Mouse (Mus musculus): ENCODE results near the gene Lyl1. TPM values are rescaled to one million over a fixed set of nuclear protein-coding genes. Genes with fewer than 3 reads are reported as not detected.

Gene Lyl1
- polyA plus RNA-seq, 1 experiment from 2014 or later: 4.8 TPM

DNA sequence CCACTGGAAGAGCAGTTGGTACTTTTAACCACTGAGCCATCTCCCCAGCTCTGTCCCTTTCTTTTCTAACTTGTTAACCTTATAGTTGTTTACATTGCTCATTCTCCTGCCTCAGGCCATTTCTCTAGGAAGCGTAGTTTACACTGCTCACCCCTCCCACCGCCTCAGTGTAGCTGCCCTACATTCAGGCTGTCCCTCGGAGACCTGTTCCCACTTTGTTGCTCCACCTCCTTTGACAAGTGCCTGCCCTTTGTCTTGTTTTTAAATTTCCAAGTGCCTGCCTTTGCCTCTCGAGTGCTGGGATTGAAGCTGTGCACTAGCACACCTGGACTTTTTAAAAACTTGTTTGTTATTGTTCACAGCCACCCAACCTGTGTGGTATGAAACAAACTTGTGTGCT is 7.9 kb upstream of the Lyl1 start:
- Histone ChIP-seq H3K27ac (replicated peaks; ENCODE audit: low read depth, low read length) (no peak overlapping the region), H3K4me1 (ENCODE audit: control insufficient read depth, insufficient read depth, low read length) (peaks cover 8% of the 10 kb centered on the region; the same call in 1 of the 2 replicates), H3K9me3 (ENCODE audit: control insufficient read depth, low read length) (no peaks in the 10 kb centered on the region), H3K4me2 (ENCODE audit: low read depth, severe bottlenecking) (no peak overlapping the region), H3K36me3 (ENCODE audit: control insufficient read depth, insufficient read depth, low read length) (peaks cover 20% of the 10 kb centered on the region), H3K27me3 (ENCODE audit: control insufficient read depth, insufficient read depth, low read length) (no peaks in the 10 kb centered on the region), H3K4me3 (ENCODE audit: low read depth, low read length) (no peak overlapping the region), H3K9ac (ENCODE audit: low read length) (no peak overlapping the region)
- WGBS: 75% methylated on average over 4 of the region's 4 CpGs
- ATAC-seq (ENCODE audit: insufficient number of reproducible peaks, low FRiP score, low TSS enrichment, low read depth): no peak
- no peak for DNase-seq (ENCODE audit: low spot score)

DNA sequence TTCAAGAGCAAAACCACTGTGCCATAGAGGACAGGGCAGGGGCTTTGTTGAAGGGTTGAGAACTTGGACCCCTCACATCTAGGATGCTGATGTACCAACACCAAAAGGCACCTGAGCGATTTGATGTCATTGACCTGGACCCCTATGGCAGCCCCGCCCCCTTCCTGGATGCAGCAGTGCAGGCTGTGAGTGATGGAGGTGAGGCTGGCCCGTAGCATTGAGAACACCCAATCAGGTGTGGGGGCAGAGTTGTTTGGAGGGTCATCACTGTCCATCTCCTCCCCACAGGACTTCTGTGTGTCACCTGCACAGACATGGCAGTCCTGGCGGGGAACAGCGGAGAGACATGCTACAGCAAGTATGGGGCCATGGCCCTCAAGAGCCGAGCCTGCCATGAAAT is 6.1 kb upstream of the Lyl1 start:
- Histone ChIP-seq H3K4me2 (ENCODE audit: low read depth, severe bottlenecking) (no peak overlapping the region), H3K9me3 (ENCODE audit: control insufficient read depth, low read length) (no peaks in the 10 kb centered on the region), H3K27me3 (ENCODE audit: control insufficient read depth, insufficient read depth, low read length) (no peaks in the 10 kb centered on the region), H3K4me1 (ENCODE audit: control insufficient read depth, insufficient read depth, low read length) (0 out of 2 replicates have a peak, but pooled peaks cover 3% of the 10 kb centered on the region), H3K36me3 (ENCODE audit: control insufficient read depth, insufficient read depth, low read length) (peaks cover 25% of the 10 kb centered on the region), H3K4me3 (ENCODE audit: low read depth, low read length) (no peak overlapping the region), H3K27ac (replicated peaks; ENCODE audit: low read depth, low read length) (no peak overlapping the region), H3K9ac (ENCODE audit: low read length) (no peak overlapping the region)
- 92% methylated on average over 6 of the region's 6 CpGs for WGBS
- ATAC-seq (ENCODE audit: insufficient number of reproducible peaks, low FRiP score, low TSS enrichment, low read depth) (no peak), DNase-seq (ENCODE audit: low spot score) (no peak)

DNA sequence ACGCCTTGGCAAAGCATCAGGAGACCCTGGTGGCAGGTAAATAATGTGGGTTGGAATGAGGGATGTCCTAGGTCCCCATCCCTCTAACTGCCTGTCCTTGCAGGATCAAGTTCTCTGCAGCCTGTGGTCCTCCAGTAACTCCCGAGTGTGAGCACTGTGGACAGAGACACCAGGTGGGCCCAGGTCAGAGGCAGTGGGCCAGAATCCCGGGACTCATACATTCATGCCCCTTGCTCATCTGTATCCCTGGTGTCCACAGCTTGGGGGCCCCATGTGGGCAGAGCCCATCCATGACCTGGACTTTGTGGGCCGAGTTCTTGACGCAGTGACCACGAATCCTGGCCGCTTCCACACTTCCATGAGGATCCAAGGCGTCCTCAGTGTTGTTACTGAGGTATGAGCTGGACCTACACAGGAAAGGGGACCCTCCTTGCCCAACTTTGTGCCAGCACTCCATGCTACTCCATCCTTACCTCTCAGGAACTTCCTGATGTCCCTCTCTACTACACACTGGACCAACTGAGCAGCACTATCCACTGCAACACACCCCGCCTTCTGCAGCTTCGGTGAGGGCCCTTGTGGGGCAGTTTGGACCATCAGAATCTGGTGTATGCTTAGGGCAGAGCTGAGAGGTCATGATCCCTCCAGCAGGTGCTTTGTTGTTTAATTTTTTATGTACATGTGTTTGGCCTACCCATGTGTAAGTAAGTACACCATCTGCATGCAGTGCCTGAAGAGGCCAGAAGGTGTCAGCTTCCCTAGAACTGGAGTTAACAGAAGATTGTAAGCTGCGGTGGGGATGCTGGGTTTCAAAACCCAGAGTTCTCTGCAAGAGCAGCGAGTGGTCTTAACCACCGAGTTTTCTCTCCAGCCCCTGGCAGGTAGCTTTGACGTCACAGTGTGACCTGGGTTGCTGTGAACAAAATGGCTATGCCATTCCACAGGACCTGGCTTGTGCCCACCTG is 3.8 kb upstream of the Lyl1 start:
- Histone ChIP-seq H3K27ac (replicated peaks; ENCODE audit: low read depth, low read length) (no peak overlapping the region), H3K27me3 (ENCODE audit: control insufficient read depth, insufficient read depth, low read length) (peaks cover 14% of the 10 kb centered on the region), H3K36me3 (ENCODE audit: control insufficient read depth, insufficient read depth, low read length) (peaks cover 22% of the 10 kb centered on the region), H3K9me3 (ENCODE audit: control insufficient read depth, low read length) (no peaks in the 10 kb centered on the region), H3K4me2 (ENCODE audit: low read depth, severe bottlenecking) (no peak overlapping the region), H3K4me1 (ENCODE audit: control insufficient read depth, insufficient read depth, low read length) (peaks cover 7% of the 10 kb centered on the region), H3K4me3 (ENCODE audit: low read depth, low read length) (no peak overlapping the region), H3K9ac (ENCODE audit: low read length) (no peak overlapping the region)
- DNase-seq (ENCODE audit: low spot score) (peak; percentile 58), ATAC-seq (ENCODE audit: insufficient number of reproducible peaks, low FRiP score, low TSS enrichment, low read depth) (no peak)
- WGBS: 85% methylated on average over 14 of the region's 14 CpGs

DNA sequence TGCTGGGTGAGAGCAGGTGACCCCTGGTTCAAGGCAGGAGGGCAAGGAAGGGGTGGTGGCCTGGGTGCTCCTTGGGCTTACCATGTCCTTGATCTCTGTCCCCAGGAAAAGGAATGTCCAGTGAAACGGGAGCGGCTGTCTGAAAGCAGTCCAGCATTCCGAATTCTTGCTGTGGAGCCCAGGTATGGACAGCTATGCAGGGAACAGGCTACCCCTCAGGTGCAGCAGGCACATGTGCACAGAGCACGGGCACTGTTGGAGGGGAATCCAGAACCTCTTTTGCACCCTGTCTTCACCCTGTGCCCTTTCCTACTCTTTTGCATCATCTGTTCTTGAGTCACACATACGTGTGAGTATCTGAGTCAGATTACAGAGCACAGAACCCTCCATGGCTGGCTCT is 3.0 kb upstream of the Lyl1 start:
- H3K9me3 ChIP-seq (ENCODE audit: control insufficient read depth, low read length): no peaks in the 10 kb centered on the region
- H3K27ac ChIP-seq (replicated peaks; ENCODE audit: low read depth, low read length): no peak overlapping the region
- 88% methylated on average over 5 of the region's 5 CpGs for WGBS
- H3K27me3 ChIP-seq (ENCODE audit: control insufficient read depth, insufficient read depth, low read length): peaks cover 23% of the 10 kb centered on the region
- DNase-seq (ENCODE audit: low spot score) (no peak), ATAC-seq (ENCODE audit: insufficient number of reproducible peaks, low FRiP score, low TSS enrichment, low read depth) (no peak)
- no peak overlapping the region for H3K4me3 ChIP-seq (ENCODE audit: low read depth, low read length)
- peaks cover 22% of the 10 kb centered on the region for H3K36me3 ChIP-seq (ENCODE audit: control insufficient read depth, insufficient read depth, low read length)
- peaks cover 7% of the 10 kb centered on the region for H3K4me1 ChIP-seq (ENCODE audit: control insufficient read depth, insufficient read depth, low read length)
- H3K4me2 ChIP-seq (ENCODE audit: low read depth, severe bottlenecking): no peak overlapping the region
- H3K9ac ChIP-seq (ENCODE audit: low read length): no peak overlapping the region

DNA sequence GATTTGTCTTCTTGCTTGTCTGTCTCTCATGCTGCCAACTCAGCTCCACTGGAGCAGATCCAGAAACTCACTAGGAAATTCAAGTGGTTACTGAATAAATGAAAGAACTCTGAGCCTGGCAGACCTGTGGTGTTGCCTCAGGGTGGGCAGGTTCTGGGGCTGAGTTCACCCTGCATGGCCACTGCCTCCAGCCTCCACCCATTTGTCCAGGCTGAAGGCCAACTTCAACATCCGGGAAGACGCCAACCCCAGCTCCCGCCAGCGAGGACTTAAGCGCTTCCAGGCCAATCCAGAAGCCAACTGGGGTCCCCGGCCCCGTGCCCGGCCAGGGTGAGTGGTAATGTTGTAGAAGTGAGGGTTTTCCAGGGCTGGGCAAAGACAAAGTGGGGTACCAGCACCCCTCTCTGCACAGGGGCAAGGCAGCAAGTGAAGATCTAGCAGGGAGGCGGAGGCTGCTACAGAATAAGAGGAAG is 2.3 kb upstream of the Lyl1 start:
- peaks cover 12% of the 10 kb centered on the region for H3K4me1 ChIP-seq (ENCODE audit: control insufficient read depth, insufficient read depth, low read length)
- H3K4me3 ChIP-seq (ENCODE audit: low read depth, low read length): no peak overlapping the region
- H3K4me2 ChIP-seq (ENCODE audit: low read depth, severe bottlenecking): peak overlapping the region; percentile 4; the same call in 1 of the 2 replicates
- 92% methylated on average over 9 of the region's 9 CpGs for WGBS
- no peak overlapping the region for H3K9ac ChIP-seq (ENCODE audit: low read length)
- H3K27me3 ChIP-seq (ENCODE audit: control insufficient read depth, insufficient read depth, low read length): peaks cover 29% of the 10 kb centered on the region
- no peaks in the 10 kb centered on the region for H3K9me3 ChIP-seq (ENCODE audit: control insufficient read depth, low read length)
- no peak for ATAC-seq (ENCODE audit: insufficient number of reproducible peaks, low FRiP score, low TSS enrichment, low read depth)
- H3K27ac ChIP-seq (replicated peaks; ENCODE audit: low read depth, low read length): no peak overlapping the region
- peaks cover 22% of the 10 kb centered on the region for H3K36me3 ChIP-seq (ENCODE audit: control insufficient read depth, insufficient read depth, low read length)
- DNase-seq (ENCODE audit: low spot score): no peak

DNA sequence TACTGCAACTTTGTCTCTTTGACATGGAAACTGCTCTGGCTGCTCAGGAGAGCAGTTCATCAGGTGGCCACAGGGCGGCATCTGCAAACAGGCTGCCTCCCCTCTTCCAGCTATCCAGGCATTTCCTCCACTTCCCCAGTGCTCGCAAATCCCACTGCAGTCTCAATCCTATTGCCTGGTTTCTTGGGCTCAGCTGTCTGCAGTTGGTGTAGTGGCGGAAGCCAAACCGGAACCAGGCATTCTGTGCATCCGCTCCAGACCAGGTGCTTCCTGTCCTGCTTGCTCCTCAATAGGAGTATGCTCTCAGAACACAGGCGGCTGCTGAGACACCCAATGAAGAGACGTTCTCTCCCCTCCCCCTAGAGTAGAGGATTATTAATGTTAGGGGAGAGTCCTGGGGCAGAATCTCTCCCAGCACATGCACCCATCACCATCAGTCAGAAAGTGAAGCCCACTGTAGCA is 1.4 kb upstream of the Lyl1 start:
- ATAC-seq (ENCODE audit: insufficient number of reproducible peaks, low FRiP score, low TSS enrichment, low read depth) (no peak), DNase-seq (ENCODE audit: low spot score) (peak; percentile 75)
- Histone ChIP-seq H3K4me1 (ENCODE audit: control insufficient read depth, insufficient read depth, low read length) (peaks cover 16% of the 10 kb centered on the region), H3K4me2 (ENCODE audit: low read depth, severe bottlenecking) (no peak overlapping the region), H3K27ac (replicated peaks; ENCODE audit: low read depth, low read length) (0 out of 2 replicates have a peak overlapping the region, but pooled peaks have one; percentile 14), H3K9me3 (ENCODE audit: control insufficient read depth, low read length) (no peaks in the 10 kb centered on the region), H3K9ac (ENCODE audit: low read length) (no peak overlapping the region), H3K27me3 (ENCODE audit: control insufficient read depth, insufficient read depth, low read length) (peaks cover 39% of the 10 kb centered on the region), H3K4me3 (ENCODE audit: low read depth, low read length) (no peak overlapping the region), H3K36me3 (ENCODE audit: control insufficient read depth, insufficient read depth, low read length) (peaks cover 20% of the 10 kb centered on the region)
- WGBS: 64% methylated on average over 7 of the region's 7 CpGs

DNA sequence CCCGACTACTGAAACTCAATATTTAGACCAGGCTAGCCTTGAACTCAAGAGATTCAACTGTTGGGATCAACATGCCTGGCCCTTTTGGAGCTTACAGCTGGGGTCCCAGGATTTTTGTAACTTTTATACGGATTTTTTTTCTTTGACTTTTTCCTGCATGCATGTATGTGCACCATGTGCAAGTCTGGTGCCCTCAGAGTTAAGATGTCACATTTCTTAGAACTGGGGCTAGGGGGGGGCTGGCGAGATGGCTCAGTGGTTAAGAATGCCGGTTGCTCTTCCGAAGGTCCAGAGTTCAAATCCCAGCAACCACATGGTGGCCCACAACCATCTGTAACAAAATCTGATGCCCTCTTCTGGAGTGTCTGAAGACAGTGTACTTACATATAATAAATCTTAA is 731 bp upstream of the Lyl1 start:
- H3K9ac ChIP-seq (ENCODE audit: low read length): no peak overlapping the region
- H3K27me3 ChIP-seq (ENCODE audit: control insufficient read depth, insufficient read depth, low read length): peaks cover 45% of the 10 kb centered on the region
- H3K36me3 ChIP-seq (ENCODE audit: control insufficient read depth, insufficient read depth, low read length): peaks cover 17% of the 10 kb centered on the region
- ATAC-seq (ENCODE audit: insufficient number of reproducible peaks, low FRiP score, low TSS enrichment, low read depth) (no peak), DNase-seq (ENCODE audit: low spot score) (no peak)
- no peaks in the 10 kb centered on the region for H3K9me3 ChIP-seq (ENCODE audit: control insufficient read depth, low read length)
- H3K4me2 ChIP-seq (ENCODE audit: low read depth, severe bottlenecking): no peak overlapping the region
- H3K27ac ChIP-seq (replicated peaks; ENCODE audit: low read depth, low read length): 0 out of 2 replicates have a peak overlapping the region, but pooled peaks have one; percentile 14
- WGBS: 85% methylated on average over 5 of the region's 5 CpGs
- peaks cover 22% of the 10 kb centered on the region for H3K4me1 ChIP-seq (ENCODE audit: control insufficient read depth, insufficient read depth, low read length)
- no peak overlapping the region for H3K4me3 ChIP-seq (ENCODE audit: low read depth, low read length)

DNA sequence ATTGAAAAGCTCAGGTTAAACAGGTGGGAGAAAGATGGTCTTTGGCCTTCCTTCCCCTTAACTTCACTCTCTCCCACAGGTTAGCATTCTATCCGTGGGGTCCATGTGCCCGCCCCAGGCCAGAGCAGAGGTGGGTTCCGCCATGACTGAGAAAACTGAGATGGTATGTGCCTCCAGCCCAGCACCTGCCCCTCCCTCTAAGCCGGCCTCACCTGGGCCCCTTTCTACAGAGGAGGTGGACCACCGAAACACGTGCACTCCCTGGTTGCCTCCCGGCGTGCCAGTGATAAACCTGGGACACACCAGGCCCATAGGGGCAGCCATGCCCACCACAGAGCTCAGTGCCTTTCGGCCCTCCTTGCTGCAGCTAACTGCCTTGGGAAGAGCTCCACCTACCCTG is 1.3 kb downstream of the Lyl1 start:
- Histone ChIP-seq H3K27me3 (ENCODE audit: control insufficient read depth, insufficient read depth, low read length) (peaks cover 58% of the 10 kb centered on the region), H3K4me3 (ENCODE audit: low read depth, low read length) (no peak overlapping the region; the same call in 1 of the 2 replicates), H3K4me1 (ENCODE audit: control insufficient read depth, insufficient read depth, low read length) (peaks cover 36% of the 10 kb centered on the region), H3K9me3 (ENCODE audit: control insufficient read depth, low read length) (no peaks in the 10 kb centered on the region), H3K27ac (replicated peaks; ENCODE audit: low read depth, low read length) (no peak overlapping the region), H3K36me3 (ENCODE audit: control insufficient read depth, insufficient read depth, low read length) (peaks cover 11% of the 10 kb centered on the region; the same call in 1 of the 2 replicates), H3K9ac (ENCODE audit: low read length) (no peak overlapping the region), H3K4me2 (ENCODE audit: low read depth, severe bottlenecking) (no peak overlapping the region; the same call in 1 of the 2 replicates)
- no peak for DNase-seq (ENCODE audit: low spot score)
- 74% methylated on average over 9 of the region's 9 CpGs for WGBS
- no peak for ATAC-seq (ENCODE audit: insufficient number of reproducible peaks, low FRiP score, low TSS enrichment, low read depth)

Measured in limb, embryonic 11.5 days (tissue).